Mouse (Mus musculus) gonadal fat pad, adult 2 months (tissue): ENCODE results near the gene Ecm2. TPM values are rescaled to one million over a fixed set of nuclear protein-coding genes. Genes with fewer than 3 reads are reported as not detected.

Source experiments
- polyA plus RNA-seq: library from polyadenylated mRNA; depleted of rRNA; stranded (reverse); fragments of >200 nt; gene quantifications from 2 replicates; pipeline ENCODE4 v1.2.3, GENCODE M21; 2012; rRNA removed

Gene Ecm2
- polyA plus RNA-seq, 1 experiment = 3.9 TPM

Other genes with a start within 250 kb of the Ecm2 start
- 2.2 and 2.6 TPM in 2 replicates for gene Fgd3, start 184.5 kb upstream of the Ecm2 start, polyA plus RNA-seq
- gene Bicd2, start 163.2 kb upstream of the Ecm2 start, polyA plus RNA-seq = 26.2 and 31.4 TPM in 2 replicates
- 11.0 and 13.2 TPM in 2 replicates for gene Ippk, start 83.6 kb upstream of the Ecm2 start, polyA plus RNA-seq
- gene Tes3-ps, start 11.5 kb upstream of the Ecm2 start, polyA plus RNA-seq = not detected in 2 replicates
- 4.6 and 5.0 TPM in 2 replicates for gene Aspn, start 39.6 kb downstream of the Ecm2 start, polyA plus RNA-seq
- gene Omd, start 77.7 kb downstream of the Ecm2 start, polyA plus RNA-seq = 0.93 and 1.2 TPM in 2 replicates
- 25.7 and 30.5 TPM in 2 replicates for gene Ogn, start 103.2 kb downstream of the Ecm2 start, polyA plus RNA-seq
- 0.24 and 0.34 TPM in 2 replicates for gene Cenpp, start 148.0 kb downstream of the Ecm2 start, polyA plus RNA-seq
- 2.1 and 2.5 TPM in 2 replicates for gene Nol8, start 148.3 kb downstream of the Ecm2 start, polyA plus RNA-seq
- 19.0 and 22.2 TPM in 2 replicates for gene Iars, start 177.3 kb downstream of the Ecm2 start, polyA plus RNA-seq